Mouse (Mus musculus): ENCODE data around the gene Eif5a. TPM values are rescaled to one million over a fixed set of nuclear protein-coding genes. Genes with fewer than 3 reads are reported as not detected.

Gene Eif5a
- 1,061 and 1,062 TPM in 2 replicates for polyA plus RNA-seq (2015; fragmentation: Nextera tagmentation; extraction: Ambion mirVana)

DNA sequence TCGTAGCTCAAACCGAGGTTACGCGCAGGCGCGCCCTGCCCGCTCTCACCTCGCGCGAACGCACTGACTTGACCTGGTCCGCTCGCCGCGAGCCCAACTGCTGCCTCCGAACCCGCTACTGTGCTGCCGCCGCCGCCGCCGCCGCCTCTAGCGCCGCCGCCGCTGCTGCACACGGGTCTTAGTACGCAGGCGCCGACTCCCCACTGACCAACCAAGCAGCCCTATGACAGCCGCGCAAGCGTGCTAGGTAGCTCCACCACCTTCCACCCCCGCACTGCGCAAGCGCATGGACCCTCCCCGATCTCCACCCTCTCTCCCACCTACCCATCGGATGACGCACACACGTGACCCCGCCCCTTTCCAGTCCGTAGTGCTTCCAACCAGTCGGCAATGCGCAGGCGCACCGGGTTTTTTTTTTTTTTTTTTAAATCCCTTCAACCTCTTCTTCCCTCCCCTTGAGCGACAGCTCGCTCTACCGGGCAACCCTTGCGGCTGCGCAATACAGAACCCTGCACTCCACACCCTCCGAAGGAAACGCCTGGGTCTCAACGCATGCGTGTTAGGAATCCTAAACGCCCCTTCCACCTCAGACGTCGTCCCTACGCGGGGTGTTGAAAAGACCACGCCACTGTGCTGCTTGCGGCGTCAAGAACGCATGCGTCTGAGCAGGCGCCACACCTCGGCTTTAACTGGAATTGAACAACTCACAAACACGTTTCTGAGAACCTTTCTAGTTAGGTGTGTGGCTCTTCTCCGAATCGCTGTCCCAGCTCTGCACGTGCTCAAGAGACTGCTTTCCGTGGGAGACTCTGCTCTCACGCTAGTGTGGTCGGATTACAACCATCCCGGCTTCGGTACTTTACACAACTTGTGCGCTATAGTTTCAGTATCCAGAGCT, at the start of gene Eif5a:
TSS of gene Eif5a (minus strand) at position 845 of the 898 bp plus-strand sequence.
- peak; percentile 98 for ATAC-seq
- Histone ChIP-seq H3K4me2 (ENCODE audit: low read length) (peak within 1 kb of the TSS; percentile 98), H3K27ac (ENCODE audit: low read length) (peak within 1 kb of the TSS; percentile 94), H3K9me3 (replicated peaks; ENCODE audit: control insufficient read depth, low read length, poor library complexity, severe bottlenecking) (no peaks in the 10 kb centered on the region), H3K9ac (ENCODE audit: low read depth, low read length) (peak within 1 kb of the TSS; percentile 94), H3K4me3 (ENCODE audit: low read depth, low read length) (peak within 1 kb of the TSS; percentile 94), H3K4me1 (ENCODE audit: control insufficient read depth, insufficient read depth, low read length) (peaks cover 26% of the 10 kb centered on the region), H3K36me3 (ENCODE audit: control insufficient read depth, insufficient read depth, low read length) (peaks cover 13% of the 10 kb centered on the region), H3K27me3 (ENCODE audit: control insufficient read depth, insufficient read depth, low read depth, low read length) (no peaks in the 10 kb centered on the region)
- under 1% methylated on average over 78 of the region's 78 CpGs for WGBS

DNA sequence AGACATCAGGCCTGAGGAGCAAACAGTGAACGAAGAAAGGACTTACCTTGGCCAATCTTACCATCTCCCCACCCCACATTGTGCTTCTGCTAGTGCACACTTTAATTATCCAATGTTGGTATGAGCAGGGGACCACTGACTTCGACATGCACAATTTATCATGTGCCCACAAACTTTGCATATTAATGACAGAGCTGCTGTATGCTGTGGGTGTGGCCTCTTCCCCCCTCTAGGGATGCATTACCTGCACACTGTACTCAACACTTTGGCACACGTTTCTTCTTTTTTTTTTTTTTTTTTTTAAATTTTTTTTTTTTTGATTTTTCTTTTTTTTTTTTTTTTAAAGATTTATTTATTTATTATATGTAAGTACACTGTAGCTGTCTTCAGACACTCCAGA, 49.0 kb upstream of the Eif5a start:
- peaks cover 27% of the 10 kb centered on the region for H3K36me3 ChIP-seq (ENCODE audit: control insufficient read depth, insufficient read depth, low read length)
- ATAC-seq: no peak
- H3K9me3 ChIP-seq (replicated peaks; ENCODE audit: control insufficient read depth, low read length, poor library complexity, severe bottlenecking): no peaks in the 10 kb centered on the region
- no peak overlapping the region for H3K4me2 ChIP-seq (ENCODE audit: low read length)
- H3K4me1 ChIP-seq (ENCODE audit: control insufficient read depth, insufficient read depth, low read length): peaks cover 3% of the 10 kb centered on the region; the same call in 1 of the 2 replicates
- WGBS: 95% methylated on average over 3 of the region's 3 CpGs
- peaks cover 23% of the 10 kb centered on the region for H3K27me3 ChIP-seq (ENCODE audit: control insufficient read depth, insufficient read depth, low read depth, low read length)
- H3K9ac ChIP-seq (ENCODE audit: low read depth, low read length): no peak overlapping the region
- no peak overlapping the region for H3K27ac ChIP-seq (ENCODE audit: low read length)
- H3K4me3 ChIP-seq (ENCODE audit: low read depth, low read length): no peak overlapping the region

DNA sequence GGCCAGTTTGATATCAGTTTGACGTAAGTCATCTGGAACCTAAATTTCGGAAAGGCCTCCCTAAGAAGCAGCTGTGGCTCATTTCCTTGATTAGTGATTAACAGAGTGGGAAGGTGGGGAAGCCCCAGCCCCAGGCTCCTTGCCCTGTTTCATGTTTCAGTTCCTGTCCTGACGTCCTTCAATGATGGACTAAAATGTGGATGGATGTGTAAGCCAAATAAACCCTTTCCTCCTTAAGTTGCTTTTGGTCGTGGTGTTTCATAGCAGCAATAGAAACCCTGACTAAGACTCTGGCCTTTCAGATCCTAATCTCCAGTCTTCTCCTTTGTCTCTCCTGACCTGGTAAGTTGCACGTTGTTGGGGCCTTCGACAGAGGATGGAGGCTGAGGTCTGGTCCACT, 48.5 kb upstream of the Eif5a start:
- Histone ChIP-seq H3K27me3 (ENCODE audit: control insufficient read depth, insufficient read depth, low read depth, low read length) (peaks cover 26% of the 10 kb centered on the region), H3K4me3 (ENCODE audit: low read depth, low read length) (no peak overlapping the region)

DNA sequence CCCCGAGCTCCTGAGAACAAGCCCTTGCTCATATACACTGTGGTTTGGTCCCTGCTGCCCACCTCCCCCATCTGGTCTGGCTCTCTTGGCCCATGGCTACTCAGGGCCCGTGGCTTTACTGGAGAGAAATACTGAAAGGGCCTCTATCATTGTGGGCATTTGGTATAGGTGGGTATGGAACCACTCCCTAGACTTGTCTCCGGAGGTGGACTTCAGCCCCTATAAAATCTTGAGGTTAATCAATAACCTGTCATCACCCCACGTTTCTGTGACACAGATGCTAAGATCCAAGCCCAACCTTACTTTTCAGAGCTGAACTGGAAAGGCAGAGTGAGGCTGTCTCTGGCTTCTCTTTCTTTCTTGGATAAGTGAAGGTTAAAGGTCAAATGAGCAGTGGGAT, 47.0 kb upstream of the Eif5a start:
- no peak overlapping the region for H3K4me2 ChIP-seq (ENCODE audit: low read length)
- no peaks in the 10 kb centered on the region for H3K9me3 ChIP-seq (replicated peaks; ENCODE audit: control insufficient read depth, low read length, poor library complexity, severe bottlenecking)
- ATAC-seq: no peak
- peaks cover 20% of the 10 kb centered on the region for H3K36me3 ChIP-seq (ENCODE audit: control insufficient read depth, insufficient read depth, low read length)
- peaks cover 6% of the 10 kb centered on the region; the same call in 1 of the 2 replicates for H3K4me1 ChIP-seq (ENCODE audit: control insufficient read depth, insufficient read depth, low read length)
- WGBS: 92% methylated on average over 4 of the region's 4 CpGs
- H3K27me3 ChIP-seq (ENCODE audit: control insufficient read depth, insufficient read depth, low read depth, low read length): peaks cover 38% of the 10 kb centered on the region
- H3K4me3 ChIP-seq (ENCODE audit: low read depth, low read length): no peak overlapping the region
- H3K27ac ChIP-seq (ENCODE audit: low read length): no peak overlapping the region
- no peak overlapping the region for H3K9ac ChIP-seq (ENCODE audit: low read depth, low read length)

More for the DNA sequence above, 48.5 kb upstream of the Eif5a start:
- H3K27ac ChIP-seq (ENCODE audit: low read length): no peak overlapping the region
- peaks cover 6% of the 10 kb centered on the region; the same call in 1 of the 2 replicates for H3K4me1 ChIP-seq (ENCODE audit: control insufficient read depth, insufficient read depth, low read length)
- no peaks in the 10 kb centered on the region for H3K9me3 ChIP-seq (replicated peaks; ENCODE audit: control insufficient read depth, low read length, poor library complexity, severe bottlenecking)
- no peak overlapping the region for H3K4me2 ChIP-seq (ENCODE audit: low read length)
- peaks cover 26% of the 10 kb centered on the region for H3K36me3 ChIP-seq (ENCODE audit: control insufficient read depth, insufficient read depth, low read length)
- 94% methylated on average over 6 of the region's 6 CpGs for WGBS
- no peak for ATAC-seq
- H3K9ac ChIP-seq (ENCODE audit: low read depth, low read length): no peak overlapping the region

DNA sequence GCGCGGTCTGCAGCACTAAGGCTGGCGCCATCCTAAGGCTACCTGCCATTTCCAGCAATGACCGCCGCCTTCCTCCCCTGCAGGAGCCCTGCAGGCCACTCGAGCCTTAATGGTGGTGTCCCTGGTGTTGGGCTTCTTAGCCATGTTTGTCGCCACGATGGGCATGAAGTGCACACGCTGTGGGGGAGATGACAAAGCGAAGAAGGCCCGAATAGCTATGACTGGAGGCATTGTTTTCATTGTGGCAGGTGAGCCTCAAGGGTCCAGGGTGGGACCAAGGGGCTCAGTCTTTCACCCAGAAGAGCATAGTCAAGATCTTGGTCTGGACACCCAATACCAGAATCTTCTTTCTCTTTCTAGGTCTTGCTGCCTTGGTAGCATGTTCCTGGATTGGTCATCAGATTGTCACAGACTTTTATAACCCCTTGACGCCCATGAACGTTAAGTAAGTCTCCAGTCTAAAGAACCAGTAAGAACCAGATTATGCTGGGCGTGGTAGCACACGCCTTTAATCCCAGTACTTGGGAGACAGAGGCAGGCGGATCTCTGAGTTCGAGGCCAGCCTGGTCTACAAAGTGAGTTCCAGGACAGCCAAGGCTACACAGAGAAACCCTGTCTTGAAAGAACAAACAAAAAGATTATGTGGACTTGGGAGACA, 45.2 kb upstream of the Eif5a start:
- ATAC-seq: no peak

DNA sequence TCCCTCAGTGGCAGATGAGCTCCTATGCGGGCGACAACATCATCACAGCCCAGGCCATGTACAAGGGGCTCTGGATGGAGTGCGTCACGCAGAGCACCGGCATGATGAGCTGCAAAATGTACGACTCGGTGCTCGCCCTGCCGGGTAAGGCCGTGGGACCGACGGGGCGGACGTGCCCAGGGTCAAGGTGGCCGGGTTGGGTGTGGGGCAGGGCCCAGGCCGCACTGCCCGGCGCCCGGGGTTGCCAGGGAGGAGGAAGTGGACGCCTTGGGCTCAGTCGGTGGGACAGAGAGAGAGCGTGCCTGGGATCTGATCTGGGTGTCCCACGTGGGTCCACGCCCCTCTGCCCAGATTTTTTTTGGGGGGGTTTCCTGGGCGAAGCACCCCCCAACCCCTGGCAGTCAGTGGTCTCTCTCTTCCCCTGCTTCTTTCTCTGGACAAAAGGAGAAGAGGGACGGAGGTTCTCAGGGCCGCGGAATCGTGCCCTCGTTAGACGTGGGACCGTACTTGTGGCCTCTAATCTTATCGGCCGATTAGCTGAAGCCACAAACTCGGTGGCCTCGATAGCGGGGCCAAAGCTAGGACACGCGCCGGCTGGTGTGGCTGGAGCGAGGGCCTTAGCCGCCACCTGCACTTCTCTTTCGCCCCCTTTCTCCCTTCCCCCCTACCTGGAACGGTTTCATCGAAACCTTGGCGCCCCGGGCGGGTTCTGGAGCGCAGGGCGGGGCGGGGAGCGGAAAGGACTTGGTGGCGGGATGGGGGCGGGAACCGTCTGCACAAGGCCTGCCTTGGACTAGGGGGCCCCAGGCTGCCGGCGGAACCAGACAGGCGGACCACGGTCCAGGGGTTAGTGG, 44.5 kb upstream of the Eif5a start:
- peaks cover 13% of the 10 kb centered on the region for H3K36me3 ChIP-seq (ENCODE audit: control insufficient read depth, insufficient read depth, low read length)
- 2% methylated on average over 56 of the region's 59 CpGs for WGBS

More for the DNA sequence above, 45.2 kb upstream of the Eif5a start:
- peak overlapping the region; percentile 23; the same call in 1 of the 2 replicates for H3K4me3 ChIP-seq (ENCODE audit: low read depth, low read length)
- H3K36me3 ChIP-seq (ENCODE audit: control insufficient read depth, insufficient read depth, low read length): peaks cover 14% of the 10 kb centered on the region
- H3K9ac ChIP-seq (ENCODE audit: low read depth, low read length): peak overlapping the region; percentile 36
- no peak overlapping the region for H3K27ac ChIP-seq (ENCODE audit: low read length)
- peak overlapping the region; percentile 43 for H3K4me2 ChIP-seq (ENCODE audit: low read length)
- H3K4me1 ChIP-seq (ENCODE audit: control insufficient read depth, insufficient read depth, low read length): peaks cover 6% of the 10 kb centered on the region; the same call in 1 of the 2 replicates
- peaks cover 51% of the 10 kb centered on the region for H3K27me3 ChIP-seq (ENCODE audit: control insufficient read depth, insufficient read depth, low read depth, low read length)
- no peaks in the 10 kb centered on the region for H3K9me3 ChIP-seq (replicated peaks; ENCODE audit: control insufficient read depth, low read length, poor library complexity, severe bottlenecking)
- WGBS: 40% methylated on average over 17 of the region's 17 CpGs

DNA sequence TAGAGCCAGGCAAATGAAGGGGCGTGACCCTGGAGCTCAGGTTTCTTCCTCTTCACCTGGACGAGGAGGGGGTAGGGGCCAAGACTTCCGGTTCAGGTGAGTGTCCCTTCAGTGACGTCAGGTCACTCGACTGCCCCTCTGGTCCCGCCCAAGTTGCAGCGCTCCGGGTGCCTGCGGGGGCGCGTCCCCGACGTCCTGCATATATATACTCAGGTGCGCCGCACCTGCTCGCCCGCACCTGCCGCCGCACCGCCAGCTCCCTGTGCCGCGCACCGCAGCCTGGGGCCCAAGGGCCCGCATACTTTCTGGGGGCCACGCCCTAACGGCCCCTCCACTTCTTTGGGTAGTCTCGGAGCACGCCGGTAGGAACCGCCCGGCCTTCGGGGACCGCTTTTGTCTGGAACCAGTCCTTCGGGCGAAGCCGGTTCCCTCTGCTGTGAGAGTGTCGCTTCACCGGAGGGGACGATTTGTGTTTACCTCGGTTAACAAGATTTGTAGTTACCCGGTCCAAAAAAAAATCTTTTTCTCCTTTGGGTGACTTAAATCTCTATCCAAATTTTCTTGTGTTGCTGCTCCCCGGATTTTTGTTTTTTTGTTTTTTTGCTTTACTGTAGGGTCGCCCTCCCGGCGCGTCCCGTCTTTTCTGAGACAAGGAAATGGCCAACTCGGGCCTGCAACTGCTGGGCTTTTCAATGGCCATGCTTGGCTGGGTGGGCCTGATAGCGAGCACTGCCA, 43.7 kb upstream of the Eif5a start:
- Histone ChIP-seq H3K4me2 (ENCODE audit: low read length) (peak overlapping the region; percentile 15; the same call in 1 of the 2 replicates), H3K9me3 (replicated peaks; ENCODE audit: control insufficient read depth, low read length, poor library complexity, severe bottlenecking) (no peaks in the 10 kb centered on the region), H3K4me1 (ENCODE audit: control insufficient read depth, insufficient read depth, low read length) (peaks cover 6% of the 10 kb centered on the region; the same call in 1 of the 2 replicates), H3K4me3 (ENCODE audit: low read depth, low read length) (no peak overlapping the region), H3K36me3 (ENCODE audit: control insufficient read depth, insufficient read depth, low read length) (peaks cover 13% of the 10 kb centered on the region), H3K9ac (ENCODE audit: low read depth, low read length) (peak overlapping the region; percentile 28; the same call in 1 of the 2 replicates), H3K27ac (ENCODE audit: low read length) (no peak overlapping the region), H3K27me3 (ENCODE audit: control insufficient read depth, insufficient read depth, low read depth, low read length) (peaks cover 60% of the 10 kb centered on the region)
- no peak for ATAC-seq
- 2% methylated on average over 48 of the region's 49 CpGs for WGBS

More for the DNA sequence above, 44.5 kb upstream of the Eif5a start:
- peak; percentile 32; the same call in 1 of the 2 replicates for ATAC-seq
- H3K27me3 ChIP-seq (ENCODE audit: control insufficient read depth, insufficient read depth, low read depth, low read length): peaks cover 57% of the 10 kb centered on the region
- peak overlapping the region; percentile 43 for H3K4me2 ChIP-seq (ENCODE audit: low read length)
- H3K27ac ChIP-seq (ENCODE audit: low read length): no peak overlapping the region
- no peaks in the 10 kb centered on the region for H3K9me3 ChIP-seq (replicated peaks; ENCODE audit: control insufficient read depth, low read length, poor library complexity, severe bottlenecking)
- H3K9ac ChIP-seq (ENCODE audit: low read depth, low read length): peak overlapping the region; percentile 36
- peaks cover 6% of the 10 kb centered on the region; the same call in 1 of the 2 replicates for H3K4me1 ChIP-seq (ENCODE audit: control insufficient read depth, insufficient read depth, low read length)
- peak overlapping the region; percentile 23 for H3K4me3 ChIP-seq (ENCODE audit: low read depth, low read length)
